Comparison of ENCODE assay signal across 11 mouse cellular contexts in genomic region chr4:134316390-134316789, GRCm38 (mm10). TPM values are rescaled to one million over a fixed set of nuclear protein-coding genes. Genes with fewer than 3 reads are reported as not detected.
DNase-seq lines count a peak whose midpoint lies in the region; ATAC-seq lines count a peak whose summit lies in the region.
"Had no signal": no experiment of that assay in that cellular context is flagged by ENCODE, and none has a peak within 500 bp of the region (broad histone marks: within the 10 kb centered on the region; RNA-seq: fewer than 3 reads in every experiment).

No protein-coding gene starts in this region.

- H3K4me3 ChIP-seq in heart, embryonic 12.5 days = peak overlapping the region; percentile 57
- H3K4me3 ChIP-seq: hindbrain, embryonic 12.5 days; midbrain, embryonic 12.5 days had no signal

- peaks cover 47% of the 10 kb centered on the region for H3K4me1 ChIP-seq in heart, embryonic 12.5 days (replicated peaks)

- H3K4me2 ChIP-seq in heart, embryonic 12.5 days = peak overlapping the region; percentile 74
- H3K4me2 ChIP-seq: hindbrain, embryonic 12.5 days; midbrain, embryonic 12.5 days had no signal

- DNase-seq in embryo, embryonic 10 days (ENCODE audit: low spot score) = peak; percentile 31
- DNase-seq in embryo, embryonic 9.5 days (ENCODE audit: extremely low spot score) = no peak
- DNase-seq in A20 (ENCODE audit: low read depth, low spot score) = peak; percentile 23
- DNase-seq in kidney, postnatal 36 days = peak; percentile 44 to 77
- no peak for DNase-seq in frontal cortex, postnatal 14 days (ENCODE audit: low spot score in 2 of 2)
- DNase-seq in layer of hippocampus, adult 18-20 months (ENCODE audit: low spot score in 2 of 2) = no peak
- no peak for DNase-seq in layer of hippocampus, postnatal 10 days (ENCODE audit: low spot score in 2 of 2)

- ATAC-seq in heart, embryonic 12.5 days (ENCODE audit: insufficient number of reproducible peaks, low FRiP score) = peak; percentile 65

- H3K27me3 ChIP-seq in heart, embryonic 12.5 days (replicated peaks) = no peaks in the 10 kb centered on the region
- H3K27me3 ChIP-seq: hindbrain, embryonic 12.5 days had no signal

- H3K9ac ChIP-seq in heart, embryonic 12.5 days = peak overlapping the region; percentile 77
- H3K9ac ChIP-seq: hindbrain, embryonic 12.5 days; midbrain, embryonic 12.5 days had no signal

- peaks cover 5% of the 10 kb centered on the region for H3K9me3 ChIP-seq in heart, embryonic 12.5 days (replicated peaks)

- H3K27ac ChIP-seq in heart, embryonic 12.5 days (ENCODE audit: poor library complexity, severe bottlenecking) = peak overlapping the region; percentile 98
- H3K27ac ChIP-seq: hindbrain, embryonic 12.5 days; midbrain, embryonic 12.5 days had no signal

- WGBS in heart, embryonic 12.5 days = 25% methylated on average over 16 of the region's 16 CpGs

- peaks cover 36% of the 10 kb centered on the region for H3K36me3 ChIP-seq in heart, embryonic 12.5 days
- H3K36me3 ChIP-seq: hindbrain, embryonic 12.5 days; midbrain, embryonic 12.5 days had no signal

RNA-seq across cellular contexts. Expression of gene Trim63, which starts 1.5 kb away (rescaled TPM):
- 90.7 and 93.9 TPM in 2 replicates for polyA plus RNA-seq in heart, embryonic 12.5 days (2016; fragmentation: Nextera tagmentation; extraction: Ambion mirVana)
- not detected for total RNA-seq in layer of hippocampus, adult 18-20 months (2021)
- total RNA-seq in layer of hippocampus, postnatal 10 days (2021) = under 1 TPM; 0.25 to 0.71 TPM

RNA-seq across cellular contexts. Expression of gene Slc30a2, which starts 26.6 kb away (rescaled TPM):
- polyA plus RNA-seq in heart, embryonic 12.5 days (2016; fragmentation: Nextera tagmentation; extraction: Ambion mirVana) = 0.42 and 0.44 TPM in 2 replicates
- under 1 TPM in 1 of 2 experiments, not detected in 1; 0.10 TPM for total RNA-seq in layer of hippocampus, adult 18-20 months (2021)
- not detected for total RNA-seq in layer of hippocampus, postnatal 10 days (2021)
- polyA plus RNA-seq: hindbrain, embryonic 12.5 days; limb, embryonic 11.5 days had no signal

RNA-seq across cellular contexts. Expression of gene Pdik1l, which starts 28.7 kb away (rescaled TPM):
- 14.9 and 18.1 TPM in 2 replicates for polyA plus RNA-seq in heart, embryonic 12.5 days (2016; fragmentation: Nextera tagmentation; extraction: Ambion mirVana)
- total RNA-seq in layer of hippocampus, adult 18-20 months (2021) = 10 to 100 TPM; 16.4 to 17.8 TPM
- 10 to 100 TPM; 18.6 to 24.4 TPM for total RNA-seq in layer of hippocampus, postnatal 10 days (2021)

Comparison
In these comparisons a context has a peak if more than half of its experiments do, and no peak if none do; other contexts are left out.
1. DNase-seq: peak in embryo, embryonic 10 days (single experiment), A20 (single experiment) and kidney, postnatal 36 days (2 of 2); none in embryo, embryonic 9.5 days (single experiment), frontal cortex, postnatal 14 days (0 of 2), layer of hippocampus, adult 18-20 months (0 of 2) and layer of hippocampus, postnatal 10 days (0 of 2).